Mouse (Mus musculus) G1E (cell line): ENCODE data around the gene Pla2g2c.

Experiments used
- CTCF ChIP-seq: IDR thresholded peaks from 2 replicates; pipeline ENCODE4 v1.5.1; 2012; ENCODE audit warnings: low read depth, low read length, inconsistent platforms, mixed read lengths
- GATA1 ChIP-seq: IDR thresholded peaks from 2 replicates; pipeline ENCODE4 v1.6.1; 2012; ENCODE audit warnings: borderline replicate concordance, low read length, inconsistent platforms, mixed read lengths
- POLR2AphosphoS5 ChIP-seq: IDR thresholded peaks from 2 replicates; pipeline ENCODE4 v1.6.1; 2012; ENCODE audit warnings: low read depth, low read length, inconsistent platforms; ENCODE audit not compliant: insufficient replicate concordance
- TAL1 ChIP-seq: conservative IDR thresholded peaks from 2 replicates; pipeline ENCODE4 v1.6.1; 2012; ENCODE audit warnings: low read depth, low read length, inconsistent platforms, mixed read lengths

- no peak for TF ChIP-seq CTCF
- no peak for TF ChIP-seq TAL1
- no peak for TF ChIP-seq GATA1
- TF ChIP-seq POLR2AphosphoS5: no peak
Observed at GRCm38 (mm10) chr4:138746866-138747265, 22.3 kb downstream of the Pla2g2c start.
